Mouse (Mus musculus) lung, adult 2 months (tissue): ENCODE results near the gene Gm8300.

Source experiments
- CTCF ChIP-seq: fragments of 200-500 bp; IDR thresholded peaks from 2 replicates; pipeline ENCODE4 v1.5.1; 2011; ENCODE audit warnings: mild to moderate bottlenecking, low read length, control low read depth; ENCODE audit not compliant: insufficient read depth
- POLR2A ChIP-seq: fragments of 200-500 bp; IDR thresholded peaks from 2 replicates; pipeline ENCODE4 v1.6.1; 2011; ENCODE audit warnings: low read depth, mild to moderate bottlenecking, control low read depth, low read length, borderline replicate concordance; ENCODE audit errors: extremely low read depth

- TF ChIP-seq POLR2A: no peak
- no peak for TF ChIP-seq CTCF
Measured at GRCm38 (mm10) chr12:87464678-87465297, 49.3 kb upstream of the Gm8300 start.
